Mouse (Mus musculus) liver, embryonic 16.5 days (tissue): ENCODE data around the gene Six5. TPM values are rescaled to one million over a fixed set of nuclear protein-coding genes. Genes with fewer than 3 reads are reported as not detected.

ENCODE experiments used
- ATAC-seq: fragments of 200-750 bp; cut with Nextera tagmentation; 2 replicates; pipeline ENCODE4 v1.8.0; 2017; ENCODE audit warnings: low read depth, mild to moderate bottlenecking, moderate number of reproducible peaks, moderate library complexity
- H3K27ac ChIP-seq: fragments of 300-500 bp; sonication (generic); 2 replicates; pipeline ENCODE4 v1.5.1; 2014; ENCODE audit warnings: mild to moderate bottlenecking, low read length
- H3K27me3 ChIP-seq: fragments of 300-500 bp; sonication (generic); 2 replicates; pipeline ENCODE4 v1.6.1; 2014; ENCODE audit warnings: low read depth, low read length, mixed read lengths; ENCODE audit not compliant: control insufficient read depth, insufficient read depth
- H3K36me3 ChIP-seq: fragments of 300-500 bp; sonication (generic); 2 replicates; pipeline ENCODE4 v1.6.1; 2014; ENCODE audit warnings: mild to moderate bottlenecking; ENCODE audit not compliant: control insufficient read depth, insufficient read depth
- H3K4me1 ChIP-seq: fragments of 300-500 bp; sonication (generic); 2 replicates; pipeline ENCODE4 v1.6.1; 2014; ENCODE audit warnings: low read depth, low read length, mixed read lengths; ENCODE audit not compliant: control insufficient read depth
- H3K4me2 ChIP-seq: fragments of 300-500 bp; sonication (generic); 2 replicates; pipeline ENCODE4 v1.6.1; 2014; ENCODE audit warnings: low read depth, low read length, mixed read lengths
- H3K4me3 ChIP-seq: fragments of 300-500 bp; sonication (generic); 2 replicates; pipeline ENCODE4 v1.5.1; 2014; ENCODE audit warnings: low read depth, mild to moderate bottlenecking, low read length
- H3K9ac ChIP-seq: fragments of 300-500 bp; sonication (generic); 2 replicates; pipeline ENCODE4 v1.6.1; 2014; ENCODE audit warnings: low read depth, low read length
- H3K9me3 ChIP-seq: fragments of 300-500 bp; sonication (generic); replicated peaks from 2 replicates; pipeline ENCODE4 v1.6.1; 2016; ENCODE audit warnings: low read length; ENCODE audit not compliant: control insufficient read depth
- WGBS: fragments of 180-500 bp; shearing (Covaris S2); extraction: QIAGEN DNeasy Blood & Tissue Kit; methylation state at CpG from one replicate; pipeline ENCODE4 v1.1.7; 2014; ENCODE audit not compliant: insufficient replicate concordance; 5-methylcytosine and 5-hydroxymethylcytosine counted together
- polyA plus RNA-seq: library from polyadenylated mRNA; unstranded; fragments of >200 nt; fragmentation: Nextera tagmentation; extraction: Ambion mirVana; gene quantifications from 2 replicates; pipeline ENCODE4 v1.2.1, GENCODE M21; 2015

Gene Six5
- 0.77 and 0.93 TPM in 2 replicates for polyA plus RNA-seq

DNA sequence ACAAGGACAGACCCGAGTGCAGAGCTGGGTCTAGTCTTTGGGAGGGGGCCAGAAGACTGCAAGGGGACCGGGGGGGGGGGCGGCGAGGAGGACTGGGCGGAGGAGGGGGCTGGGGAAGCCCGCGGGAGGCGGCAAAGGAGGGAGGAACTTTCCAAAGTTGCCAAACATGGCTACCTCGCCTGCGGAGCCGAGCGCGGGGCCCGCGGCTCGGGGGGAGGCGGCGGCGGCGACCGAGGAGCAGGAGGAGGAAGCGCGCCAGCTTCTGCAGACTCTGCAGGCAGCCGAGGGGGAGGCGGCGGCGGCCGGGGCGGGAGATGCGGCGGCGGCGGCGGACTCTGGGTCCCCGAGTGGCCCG lies at the start of gene Six5:
Gene Six5, plus strand, starts transcription at position 124 of the 355 bp plus-strand sequence.
- Histone ChIP-seq H3K27ac (peak within 1 kb of the TSS; percentile 87), H3K4me3 (peak within 1 kb of the TSS; percentile 67), H3K4me2 (peak within 1 kb of the TSS; percentile 94), H3K36me3 (no peaks in the 10 kb centered on the region), H3K4me1 (peaks cover 43% of the 10 kb centered on the region), H3K27me3 (peaks cover 59% of the 10 kb centered on the region), H3K9ac (peak within 1 kb of the TSS; percentile 68), H3K9me3 (no peaks in the 10 kb centered on the region)
- ATAC-seq: no peak
- 0% methylated on average over 11 of the region's 36 CpGs for WGBS

DNA sequence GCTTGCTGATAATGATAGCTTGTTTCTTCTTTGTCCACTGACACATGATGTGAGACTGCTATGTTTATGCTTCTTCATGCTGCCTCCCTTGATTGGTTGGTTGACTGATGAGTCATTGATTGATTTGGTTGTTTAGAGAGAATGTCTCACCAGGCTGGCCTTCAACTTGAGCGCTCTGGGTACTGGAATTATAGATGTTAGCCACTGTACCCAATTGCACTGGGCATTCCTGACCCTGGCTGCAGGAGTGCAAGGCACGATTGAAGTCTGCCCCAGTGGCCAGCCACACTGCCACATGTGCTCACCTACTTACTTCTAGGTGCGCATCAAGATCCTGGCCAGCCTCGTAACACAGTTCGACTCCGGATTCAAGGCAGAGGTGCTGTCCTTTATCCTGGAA lies 49.8 kb upstream of the Six5 start:
- Histone ChIP-seq H3K9ac (no peak overlapping the region), H3K27me3 (no peaks in the 10 kb centered on the region), H3K4me1 (no peaks in the 10 kb centered on the region), H3K36me3 (peaks cover 67% of the 10 kb centered on the region), H3K4me2 (no peak overlapping the region), H3K27ac (no peak overlapping the region), H3K9me3 (no peaks in the 10 kb centered on the region), H3K4me3 (no peak overlapping the region)
- no peak for ATAC-seq
- 92% methylated on average over 6 of the region's 6 CpGs for WGBS

DNA sequence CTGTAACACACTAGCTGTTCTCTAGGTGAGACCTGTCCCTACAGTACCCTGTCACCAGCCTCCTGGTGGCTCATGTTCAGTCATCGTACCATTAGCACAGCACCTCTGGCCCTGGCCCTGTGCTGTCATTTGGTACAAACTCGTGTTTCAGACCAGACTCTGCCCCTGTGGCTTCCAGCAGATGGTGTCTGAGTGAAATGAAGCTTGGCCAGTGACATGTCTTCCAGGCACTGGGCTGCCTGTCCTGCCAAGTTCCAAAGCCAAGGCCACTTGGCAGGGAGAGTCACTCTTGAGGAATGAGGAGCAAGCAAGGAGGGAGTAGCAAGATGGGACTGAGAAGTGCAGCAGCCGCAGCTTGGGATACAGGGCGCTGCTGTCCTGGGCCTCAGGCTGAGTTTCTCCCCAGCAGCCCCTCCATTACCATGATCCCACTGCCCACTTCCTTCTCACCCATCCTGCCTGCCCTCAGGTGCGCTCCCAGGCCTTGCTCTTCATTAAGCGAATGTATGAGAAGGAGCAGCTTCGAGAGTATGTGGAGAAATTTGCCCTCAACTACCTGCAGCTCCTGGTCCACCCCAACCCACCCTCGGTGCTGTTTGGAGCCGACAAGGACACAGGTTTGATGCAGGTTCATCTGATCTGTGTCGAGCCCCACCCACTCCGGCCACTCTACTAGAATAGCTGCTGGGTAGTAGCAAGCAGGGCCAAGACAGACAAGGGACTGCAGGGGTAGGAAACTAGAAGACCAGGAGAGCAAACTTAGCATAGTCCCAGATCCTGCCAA lies 47.9 kb upstream of the Six5 start:
- peaks cover 63% of the 10 kb centered on the region for H3K36me3 ChIP-seq
- H3K27me3 ChIP-seq: no peaks in the 10 kb centered on the region
- H3K27ac ChIP-seq: no peak overlapping the region
- no peak overlapping the region for H3K4me2 ChIP-seq
- H3K9ac ChIP-seq: no peak overlapping the region
- ATAC-seq: no peak
- no peaks in the 10 kb centered on the region for H3K9me3 ChIP-seq
- H3K4me1 ChIP-seq: no peaks in the 10 kb centered on the region
- no peak overlapping the region for H3K4me3 ChIP-seq
- 81% methylated on average over 11 of the region's 11 CpGs for WGBS

DNA sequence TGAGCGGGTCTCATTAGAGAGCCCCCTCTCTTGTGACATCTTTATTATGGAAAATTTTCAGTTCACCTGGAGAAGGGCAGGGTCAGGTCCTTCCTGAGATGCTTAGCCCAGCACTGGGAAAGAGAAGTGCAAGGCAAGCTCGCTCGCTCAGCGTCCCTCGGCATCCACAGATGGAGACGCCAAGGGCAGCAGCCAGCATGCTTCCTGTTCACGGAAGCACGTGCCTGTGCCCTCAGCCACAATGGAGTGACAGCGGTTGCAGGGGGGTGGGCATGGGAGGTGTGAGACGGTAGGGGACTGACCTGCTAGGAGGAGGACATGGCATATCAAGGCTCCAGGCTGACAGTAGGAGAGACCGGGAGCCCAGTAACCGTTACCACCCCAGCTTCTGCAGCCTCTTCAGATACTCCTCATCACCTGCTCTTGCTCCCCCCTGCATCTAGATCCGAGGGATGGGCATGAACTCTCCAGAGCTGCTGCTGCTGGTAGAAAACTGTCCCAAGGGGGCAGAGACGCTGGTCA lies 46.3 kb upstream of the Six5 start:
- H3K4me3 ChIP-seq: no peak overlapping the region
- no peak overlapping the region for H3K4me2 ChIP-seq
- no peaks in the 10 kb centered on the region for H3K4me1 ChIP-seq
- no peaks in the 10 kb centered on the region for H3K27me3 ChIP-seq
- ATAC-seq: no peak
- H3K27ac ChIP-seq: no peak overlapping the region
- H3K9ac ChIP-seq: no peak overlapping the region
- peaks cover 50% of the 10 kb centered on the region for H3K36me3 ChIP-seq
- H3K9me3 ChIP-seq: no peaks in the 10 kb centered on the region
- WGBS: 78% methylated on average over 14 of the region's 14 CpGs

DNA sequence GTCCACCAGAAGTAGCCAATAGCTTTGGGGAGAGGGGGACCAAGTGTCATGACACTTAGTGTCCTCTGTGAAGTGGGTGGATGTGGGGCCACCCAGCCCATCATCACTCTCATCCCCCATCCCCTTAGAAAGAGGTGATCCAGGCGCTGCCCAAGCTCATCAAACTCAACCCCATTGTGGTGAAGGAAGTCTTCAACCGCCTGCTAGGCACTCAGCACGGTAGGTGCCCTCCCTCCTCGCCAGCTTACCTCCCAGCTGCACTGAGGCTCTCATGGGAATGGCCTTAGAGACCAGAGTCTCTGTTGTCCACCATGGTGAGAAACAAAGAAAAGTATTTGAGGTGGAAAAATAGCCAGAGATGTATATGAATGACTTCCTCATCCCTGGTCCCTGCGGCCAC lies 45.1 kb upstream of the Six5 start:
- Histone ChIP-seq H3K9me3 (no peaks in the 10 kb centered on the region), H3K4me3 (no peak overlapping the region), H3K36me3 (peaks cover 45% of the 10 kb centered on the region), H3K27me3 (no peaks in the 10 kb centered on the region), H3K27ac (no peak overlapping the region), H3K9ac (no peak overlapping the region), H3K4me1 (no peaks in the 10 kb centered on the region), H3K4me2 (no peak overlapping the region)
- no peak for ATAC-seq
- WGBS: 76% methylated on average over 5 of the region's 5 CpGs

DNA sequence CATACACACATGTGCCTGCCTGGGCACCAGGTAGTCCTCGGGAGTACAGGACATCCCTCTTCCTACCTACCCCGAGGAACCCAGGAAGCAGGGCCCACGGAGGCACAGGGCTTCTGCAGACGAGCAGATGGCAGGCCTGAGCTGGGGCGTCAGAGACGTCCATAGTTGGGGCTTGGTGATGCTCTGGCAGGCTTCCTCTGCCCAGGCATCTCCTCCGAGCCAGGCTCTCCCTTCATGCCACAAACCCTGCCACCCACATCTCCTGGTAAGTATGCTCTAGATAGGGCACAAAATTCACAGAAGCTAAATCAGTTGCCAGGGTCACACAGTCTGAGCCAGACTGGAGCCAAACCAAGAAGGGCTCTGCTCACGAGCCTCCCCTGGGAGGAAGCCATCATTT lies 44.2 kb upstream of the Six5 start:
- no peak overlapping the region for H3K27ac ChIP-seq
- H3K9me3 ChIP-seq: no peaks in the 10 kb centered on the region
- H3K4me1 ChIP-seq: no peaks in the 10 kb centered on the region
- no peak overlapping the region for H3K4me2 ChIP-seq
- H3K4me3 ChIP-seq: no peak overlapping the region
- peaks cover 37% of the 10 kb centered on the region for H3K36me3 ChIP-seq
- no peak for ATAC-seq
- no peaks in the 10 kb centered on the region for H3K27me3 ChIP-seq
- WGBS: 73% methylated on average over 8 of the region's 8 CpGs
- H3K9ac ChIP-seq: no peak overlapping the region

DNA sequence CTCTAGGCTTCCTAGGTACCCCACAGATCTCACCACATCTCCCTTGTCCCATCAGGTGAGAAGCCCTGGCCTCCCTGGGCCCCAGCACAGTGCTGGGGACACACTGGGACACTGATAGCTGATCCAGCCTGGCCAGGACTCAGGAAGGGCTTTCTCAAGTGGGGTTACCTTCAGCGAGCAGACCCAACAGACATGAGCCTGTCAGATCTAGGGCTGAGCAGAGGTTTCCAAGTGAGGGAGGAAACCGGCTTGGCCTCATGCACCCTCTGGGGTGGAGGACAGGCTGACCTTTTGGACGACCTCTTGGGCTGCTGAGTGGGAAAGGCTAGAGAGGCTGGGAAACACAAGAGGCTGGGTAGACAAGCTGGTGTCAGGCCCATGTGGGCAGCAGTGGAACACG lies 43.2 kb upstream of the Six5 start:
- no peaks in the 10 kb centered on the region for H3K9me3 ChIP-seq
- H3K27ac ChIP-seq: no peak overlapping the region
- H3K4me2 ChIP-seq: no peak overlapping the region
- no peaks in the 10 kb centered on the region for H3K4me1 ChIP-seq
- H3K4me3 ChIP-seq: no peak overlapping the region
- WGBS: 61% methylated on average over 4 of the region's 4 CpGs
- H3K9ac ChIP-seq: no peak overlapping the region
- no peaks in the 10 kb centered on the region for H3K27me3 ChIP-seq
- ATAC-seq: no peak
- H3K36me3 ChIP-seq: peaks cover 27% of the 10 kb centered on the region

DNA sequence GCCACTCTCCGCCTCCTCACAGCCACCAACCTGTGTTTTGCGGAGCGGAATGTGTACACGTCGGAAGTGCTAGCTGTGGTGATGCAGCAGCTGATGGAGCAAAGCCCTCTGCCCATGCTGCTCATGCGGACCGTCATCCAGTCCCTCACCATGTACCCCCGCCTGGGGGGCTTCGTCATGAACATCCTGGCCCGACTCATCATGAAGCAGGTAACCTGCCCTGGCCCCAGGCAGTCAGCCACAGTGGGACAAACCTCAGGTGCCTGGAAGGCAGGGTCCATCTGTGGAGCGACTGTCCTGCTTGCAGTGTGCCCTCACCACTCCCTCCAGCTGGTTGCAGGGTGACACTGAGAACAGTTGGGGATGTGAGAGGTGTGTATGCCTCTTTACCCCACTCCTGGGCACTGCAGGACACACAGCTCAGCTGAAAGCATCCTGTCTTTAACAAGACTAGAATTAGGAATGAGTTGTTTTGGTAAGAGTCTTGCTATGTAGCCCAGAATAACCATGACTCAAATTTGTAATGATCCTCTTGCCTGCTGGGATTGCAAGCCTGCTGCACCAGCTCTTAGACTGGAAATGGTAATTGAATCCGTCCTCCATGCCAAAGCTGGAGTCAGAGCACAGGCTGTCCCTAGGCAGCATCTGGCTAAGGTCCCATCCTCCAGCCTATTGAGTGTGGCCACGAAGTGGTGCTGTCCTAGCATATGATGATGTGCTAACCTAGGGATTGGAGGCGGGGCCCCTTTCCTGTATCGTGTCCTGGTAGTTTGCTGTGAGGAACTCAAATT lies 41.9 kb upstream of the Six5 start:
- Histone ChIP-seq H3K4me1 (no peaks in the 10 kb centered on the region), H3K4me2 (no peak overlapping the region), H3K9ac (no peak overlapping the region), H3K27ac (no peak overlapping the region), H3K27me3 (no peaks in the 10 kb centered on the region), H3K36me3 (peaks cover 18% of the 10 kb centered on the region), H3K9me3 (no peaks in the 10 kb centered on the region), H3K4me3 (no peak overlapping the region)
- ATAC-seq: no peak
- 78% methylated on average over 15 of the region's 15 CpGs for WGBS

DNA sequence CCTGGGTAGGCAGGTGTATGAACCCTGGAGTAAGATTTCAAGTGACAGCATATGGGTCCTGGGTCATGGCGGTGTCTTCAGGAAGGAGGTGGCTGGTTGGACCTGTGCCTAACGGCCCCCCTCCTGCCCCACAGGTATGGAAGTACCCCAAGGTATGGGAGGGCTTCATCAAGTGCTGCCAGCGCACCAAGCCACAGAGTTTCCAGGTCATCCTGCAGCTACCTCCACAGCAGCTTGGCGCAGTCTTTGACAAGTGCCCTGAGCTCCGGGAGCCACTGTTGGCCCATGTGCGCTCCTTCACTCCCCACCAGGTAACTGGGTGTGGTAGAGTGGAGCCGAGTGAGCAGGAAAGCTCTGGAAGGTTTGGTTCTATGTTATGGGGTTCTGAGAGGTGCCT lies 41.3 kb upstream of the Six5 start:
- Histone ChIP-seq H3K4me3 (no peak overlapping the region), H3K9me3 (no peaks in the 10 kb centered on the region), H3K36me3 (peaks cover 18% of the 10 kb centered on the region), H3K27me3 (no peaks in the 10 kb centered on the region), H3K27ac (no peak overlapping the region), H3K9ac (no peak overlapping the region), H3K4me1 (no peaks in the 10 kb centered on the region), H3K4me2 (no peak overlapping the region)
- 84% methylated on average over 7 of the region's 7 CpGs for WGBS
- no peak for ATAC-seq
